Mouse (Mus musculus) myocyte (in vitro differentiated cells): ENCODE measurements at regions not wholly inside any gene's neighbourhood (a gene's known extent, or its start where the extent isn't known, plus 50 kb on each side); places are given as distances from the start of the nearest gene placed in this dataset.

ENCODE experiments used
- H3K27me3 ChIP-seq: one replicate; pipeline ENCODE4 v1.6.1; 2011; ENCODE audit not compliant: control insufficient read depth, insufficient read depth, insufficient read length
- H3K36me3 ChIP-seq: one replicate; pipeline ENCODE4 v1.6.1; 2011; ENCODE audit not compliant: control insufficient read depth, insufficient read depth
- H3K4me2 ChIP-seq: one replicate; pipeline ENCODE4 v1.6.1; 2011; ENCODE audit warnings: low read depth, control low read depth
- H3K4me3 ChIP-seq: one replicate; pipeline ENCODE4 v1.5.1; 2011; ENCODE audit warnings: mild to moderate bottlenecking, control low read depth, moderate library complexity
- H3K79me2 ChIP-seq: one replicate; pipeline ENCODE4 v1.6.1; 2011; ENCODE audit not compliant: control insufficient read depth, insufficient read depth
- H3ac ChIP-seq: one replicate; pipeline ENCODE4 v1.6.1; 2011; ENCODE audit not compliant: control insufficient read depth, insufficient read length
- CEBPB ChIP-seq: IDR thresholded peaks from 2 replicates; pipeline ENCODE4 v1.6.1; 2011; ENCODE audit warnings: mild to moderate bottlenecking, moderate library complexity; ENCODE audit not compliant: poor library complexity, insufficient read depth, severe bottlenecking
- E2F4 ChIP-seq: IDR thresholded peaks from one replicate; pipeline ENCODE4 v1.6.1; 2011; ENCODE audit warnings: mild to moderate bottlenecking, control low read depth, moderate library complexity; ENCODE audit not compliant: insufficient read depth
- MAX ChIP-seq: IDR thresholded peaks from one replicate; pipeline ENCODE4 v1.6.1; 2011; ENCODE audit warnings: low read depth, mild to moderate bottlenecking, control low read depth
- MYOD1 ChIP-seq, 3 experiments: IDR thresholded peaks; one replicate each; pipeline ENCODE4 v1.6.1; 2011; ENCODE audit warnings: control low read depth in 2 of 3, low read depth in 2 of 3, mild to moderate bottlenecking in 2 of 3, moderate library complexity in 1 of 3; ENCODE audit not compliant: insufficient read length in 2 of 3, control insufficient read depth in 1 of 3
- MYOG ChIP-seq, 3 experiments: IDR thresholded peaks; one replicate each; pipeline ENCODE4 v1.6.1; 2011; ENCODE audit warnings: control low read depth in 2 of 3, low read depth in 2 of 3, mild to moderate bottlenecking in 2 of 3; ENCODE audit not compliant: insufficient read length in 2 of 3, control insufficient read depth in 1 of 3, insufficient read depth in 1 of 3
- POLR2A ChIP-seq: IDR thresholded peaks from one replicate; pipeline ENCODE4 v1.6.1; 2011; ENCODE audit warnings: low read depth, mild to moderate bottlenecking, control low read depth, moderate library complexity; ENCODE audit not compliant: insufficient read length
- POLR2AphosphoS2 ChIP-seq: IDR thresholded peaks from one replicate; pipeline ENCODE4 v1.6.1; 2011; ENCODE audit warnings: low read depth, control low read depth; ENCODE audit not compliant: insufficient read length
- REST ChIP-seq: IDR thresholded peaks from one replicate; pipeline ENCODE4 v1.6.1; 2011; ENCODE audit warnings: mild to moderate bottlenecking, control low read depth, moderate library complexity; ENCODE audit not compliant: insufficient read depth, insufficient read length
- SRF ChIP-seq: IDR thresholded peaks from one replicate; pipeline ENCODE4 v1.6.1; 2011; ENCODE audit warnings: low read depth; ENCODE audit not compliant: control insufficient read depth, insufficient read length
- TCF12 ChIP-seq: IDR thresholded peaks from one replicate; pipeline ENCODE4 v1.6.1; 2011; ENCODE audit warnings: mild to moderate bottlenecking, control low read depth; ENCODE audit not compliant: poor library complexity, insufficient read depth, severe bottlenecking
- TCF3 ChIP-seq: IDR thresholded peaks from one replicate; pipeline ENCODE4 v1.6.1; 2011; ENCODE audit warnings: low read depth, control low read depth; ENCODE audit not compliant: insufficient read length
- USF1 ChIP-seq: IDR thresholded peaks from one replicate; pipeline ENCODE4 v1.6.1; 2011; ENCODE audit warnings: low read depth, mild to moderate bottlenecking, control low read depth, moderate library complexity

DNA sequence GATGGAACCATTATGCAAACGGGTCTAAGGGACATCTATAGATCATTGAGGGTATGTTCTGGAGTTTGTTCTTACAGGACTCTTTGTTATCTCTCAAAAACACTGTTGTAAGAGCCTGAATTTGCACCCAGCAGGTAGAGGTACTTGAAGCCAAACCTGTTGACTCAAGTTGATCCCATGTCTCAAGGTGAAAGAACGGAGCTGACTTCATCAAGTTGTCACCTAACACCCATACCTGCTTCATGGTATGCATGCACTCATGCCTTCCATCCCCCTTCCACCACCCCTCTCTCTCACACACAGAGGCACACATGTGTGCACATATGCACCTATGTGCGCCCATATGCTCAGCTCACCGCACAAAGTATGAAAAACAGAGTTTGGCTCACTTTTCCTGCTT lies 189.0 kb downstream of the Ttll7 start:
- Histone ChIP-seq H3ac (no peak overlapping the region), H3K4me2 (no peak overlapping the region), H3K4me3 (no peak overlapping the region), H3K36me3 (no peaks in the 10 kb centered on the region), H3K79me2 (no peaks in the 10 kb centered on the region), H3K27me3 (no peaks in the 10 kb centered on the region)
- TF ChIP-seq REST: no peak
- TF ChIP-seq SRF: no peak
- no peak for TF ChIP-seq POLR2AphosphoS2
- TF ChIP-seq USF1: no peak
- no peak for TF ChIP-seq TCF3
- TF ChIP-seq TCF12: no peak
- TF ChIP-seq MAX: no peak
- no peak for TF ChIP-seq POLR2A

GRCm38 (mm10) chr3:147042911-147043310 lies 190.7 kb downstream of the Ttll7 start:
- Histone ChIP-seq H3K36me3 (no peaks in the 10 kb centered on the region), H3K4me2 (no peak overlapping the region), H3K4me3 (no peak overlapping the region), H3K79me2 (no peaks in the 10 kb centered on the region), H3ac (no peak overlapping the region), H3K27me3 (no peaks in the 10 kb centered on the region)
- TF ChIP-seq SRF (no peak), POLR2A (no peak), MAX (no peak), CEBPB (no peak), MYOD1 (IDR thresholded peaks at IDR 0.05; ENCODE audit: control insufficient read depth in 1 of 3, insufficient read length in 2 of 3, low read depth in 2 of 3) (no peak), TCF3 (no peak), REST (no peak), MYOG (IDR thresholded peaks at IDR 0.05; ENCODE audit: control insufficient read depth in 1 of 3, insufficient read depth in 1 of 3, insufficient read length in 2 of 3, low read depth in 2 of 3) (no peak), POLR2AphosphoS2 (no peak), TCF12 (no peak), USF1 (no peak), E2F4 (no peak)

DNA sequence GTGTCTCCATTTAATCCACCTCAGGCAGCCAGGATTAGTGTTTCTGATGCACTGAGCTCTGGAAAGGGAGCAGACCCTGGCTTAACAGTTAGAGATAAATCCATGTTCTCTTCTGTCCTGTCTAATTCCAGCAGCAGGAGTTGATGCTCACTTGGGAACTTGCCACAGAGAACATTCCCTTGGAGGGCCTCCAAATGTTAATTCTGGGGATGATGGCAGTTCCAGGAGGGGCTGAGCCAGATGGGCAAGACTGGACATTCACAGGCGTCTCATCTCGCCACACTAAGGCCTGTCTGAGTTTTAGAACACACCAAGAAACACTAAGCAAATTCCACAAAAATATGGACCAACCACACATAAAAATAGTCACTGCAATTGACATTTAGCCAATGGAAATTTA lies 194.5 kb downstream of the Ttll7 start:
- Histone ChIP-seq H3K27me3 (no peaks in the 10 kb centered on the region), H3K4me2 (no peak overlapping the region), H3K4me3 (no peak overlapping the region), H3K79me2 (no peaks in the 10 kb centered on the region), H3ac (no peak overlapping the region), H3K36me3 (no peaks in the 10 kb centered on the region)
- TF ChIP-seq TCF12 (no peak), CEBPB (no peak), REST (no peak), MYOG (IDR thresholded peaks at IDR 0.05; ENCODE audit: control insufficient read depth in 1 of 3, insufficient read depth in 1 of 3, insufficient read length in 2 of 3, low read depth in 2 of 3) (no peak), MYOD1 (IDR thresholded peaks at IDR 0.05; ENCODE audit: control insufficient read depth in 1 of 3, insufficient read length in 2 of 3, low read depth in 2 of 3) (no peak)

GRCm38 (mm10) chr3:147054157-147054838 lies 202.1 kb downstream of the Ttll7 start:
- H3K36me3 ChIP-seq: no peaks in the 10 kb centered on the region
- no peaks in the 10 kb centered on the region for H3K27me3 ChIP-seq
- TF ChIP-seq MAX: no peak
- TF ChIP-seq POLR2A: no peak
- no peak for TF ChIP-seq MYOD1 (IDR thresholded peaks at IDR 0.05; ENCODE audit: control insufficient read depth in 1 of 3, insufficient read length in 2 of 3, low read depth in 2 of 3)
- no peak for TF ChIP-seq USF1
- no peak overlapping the region for H3ac ChIP-seq
- H3K79me2 ChIP-seq: no peaks in the 10 kb centered on the region
- no peak overlapping the region for H3K4me3 ChIP-seq
- H3K4me2 ChIP-seq: no peak overlapping the region

DNA sequence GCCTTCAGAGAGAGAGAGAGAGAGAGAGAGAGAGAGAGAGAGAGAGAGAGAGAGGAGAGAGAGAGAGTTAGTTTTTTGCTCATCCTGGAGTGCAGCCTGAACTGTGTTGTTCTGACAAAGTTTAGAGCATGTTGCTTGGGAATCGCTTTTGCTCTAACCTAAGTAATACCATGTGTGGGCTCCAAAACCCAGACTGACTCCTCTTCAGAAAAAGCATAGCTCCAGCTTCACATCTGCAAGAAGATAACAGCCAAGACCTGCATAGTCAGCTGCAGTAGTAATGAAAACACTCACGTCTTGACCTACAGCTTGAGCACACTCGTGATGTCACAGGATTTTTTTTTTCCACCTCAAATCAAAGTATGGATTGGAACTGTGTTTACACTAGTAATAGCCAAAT lies 205.7 kb downstream of the Ttll7 start:
- Histone ChIP-seq H3ac (no peak overlapping the region), H3K4me2 (no peak overlapping the region), H3K79me2 (no peaks in the 10 kb centered on the region), H3K36me3 (no peaks in the 10 kb centered on the region), H3K4me3 (no peak overlapping the region), H3K27me3 (no peaks in the 10 kb centered on the region)
- no peak for TF ChIP-seq MYOD1 (IDR thresholded peaks at IDR 0.05; ENCODE audit: control insufficient read depth in 1 of 3, insufficient read length in 2 of 3, low read depth in 2 of 3)
- TF ChIP-seq CEBPB: no peak
- no peak for TF ChIP-seq SRF
- no peak for TF ChIP-seq REST
- TF ChIP-seq TCF3: no peak
- TF ChIP-seq TCF12: no peak
- no peak for TF ChIP-seq POLR2A
- no peak for TF ChIP-seq E2F4
- TF ChIP-seq MAX: no peak
- TF ChIP-seq POLR2AphosphoS2: no peak
- TF ChIP-seq USF1: no peak
- TF ChIP-seq MYOG (IDR thresholded peaks at IDR 0.05; ENCODE audit: control insufficient read depth in 1 of 3, insufficient read depth in 1 of 3, insufficient read length in 2 of 3, low read depth in 2 of 3): no peak
